In genomic region chr15:79980716-79981115, GRCm38 (mm10) we compare ENCODE assay signal across 20 mouse cellular contexts. TPM values are rescaled to one million over a fixed set of nuclear protein-coding genes. Genes with fewer than 3 reads are reported as not detected.
A peak's percentile ranks its signal among the peaks of the same experiment; 100 is the strongest.
DNase-seq lines count a peak whose midpoint lies in the region; ATAC-seq and TF ChIP-seq lines count a peak whose summit lies in the region.
"Had no signal": no experiment of that assay in that cellular context is flagged by ENCODE, and none has a peak within 500 bp of the region (broad histone marks: within the 10 kb centered on the region; RNA-seq: fewer than 3 reads in every experiment).

No protein-coding gene starts in this region.

- no peaks in the 10 kb centered on the region for H3K4me1 ChIP-seq in ES-Bruce4 (ENCODE audit: control insufficient read depth, insufficient read depth, low read length)
- 0 out of 2 replicates have a peak, but pooled peaks cover 21% of the 10 kb centered on the region for H3K4me1 ChIP-seq in embryonic facial prominence, embryonic 15.5 days
- H3K4me1 ChIP-seq: liver, embryonic 12.5 days had no signal

- TF ChIP-seq EP300 in ES-Bruce4 (IDR thresholded peaks at IDR 0.05; ENCODE audit: insufficient read depth, low read depth, low read length), result no peak

- H3K9me3 ChIP-seq in ES-Bruce4 (replicated peaks; ENCODE audit: control insufficient read depth, insufficient read depth, low read length, poor library complexity, severe bottlenecking), result no peaks in the 10 kb centered on the region
- H3K9me3 ChIP-seq in embryonic facial prominence, embryonic 15.5 days (replicated peaks), result no peaks in the 10 kb centered on the region
- H3K9me3 ChIP-seq: liver, embryonic 12.5 days had no signal

- H3K9ac ChIP-seq in ES-Bruce4 (ENCODE audit: low read depth, poor library complexity, severe bottlenecking), result no peak overlapping the region
- H3K9ac ChIP-seq in embryonic facial prominence, embryonic 15.5 days, result no peak overlapping the region
- H3K9ac ChIP-seq: heart, embryonic 12.5 days; hindbrain, embryonic 14.5 days; liver, embryonic 12.5 days had no signal

- DNase-seq in kidney, adult 11 months, result peak; percentile 43
- DNase-seq in kidney, adult 8-10 months, result no peak
- peak; percentile 54 to 75 for DNase-seq in lung, adult 18-20 months
- DNase-seq in lung, postnatal 25 days (ENCODE audit: low spot score), result no peak
- no peak for DNase-seq in adrenal gland, adult (ENCODE audit: inconsistent age in 2 of 2, low spot score in 1 of 2)
- no peak for DNase-seq in gastrocnemius, postnatal 14 days
- DNase-seq: adrenal gland, adult 8-10 months; cerebellum, adult 9-10 months; heart, adult 11 months; heart, postnatal 14 days; right cerebral cortex, postnatal 4 days; thymus, postnatal 25 days had no signal

- no peaks in the 10 kb centered on the region for H3K27me3 ChIP-seq in ES-Bruce4 (ENCODE audit: control insufficient read depth, insufficient read depth, low read length, poor library complexity, severe bottlenecking)
- H3K27me3 ChIP-seq in embryonic facial prominence, embryonic 15.5 days, result no peaks in the 10 kb centered on the region
- H3K27me3 ChIP-seq: CH12.LX had no signal

- TF ChIP-seq CTCF in ES-Bruce4 (IDR thresholded peaks at IDR 0.05; ENCODE audit: low read depth, low read length), result no peak

- 33% methylated on average over 11 of the region's 11 CpGs for WGBS in embryonic facial prominence, embryonic 15.5 days

- intact Hi-C loops in gastrocnemius, postnatal 14 days (cut with DNase I; ENCODE audit: low total_unique reads), result no loop called here

- no peak for TF ChIP-seq POLR2A in ES-Bruce4 (IDR thresholded peaks at IDR 0.05; ENCODE audit: insufficient read depth, low read length)

- ATAC-seq in embryonic facial prominence, embryonic 15.5 days (ENCODE audit: insufficient number of reproducible peaks, low FRiP score, low TSS enrichment, low read depth), result peak; percentile 24; the same call in 1 of the 2 replicates
- ATAC-seq: intestine, embryonic 16.5 days; liver, embryonic 12.5 days had no signal

- H3K4me2 ChIP-seq in embryonic facial prominence, embryonic 15.5 days (replicated peaks), result no peak overlapping the region
- H3K4me2 ChIP-seq: heart, embryonic 12.5 days; hindbrain, embryonic 14.5 days; liver, embryonic 12.5 days had no signal

- H3K27ac ChIP-seq in ES-Bruce4 (ENCODE audit: insufficient read depth, low read length), result no peak overlapping the region
- H3K27ac ChIP-seq in embryonic facial prominence, embryonic 15.5 days (replicated peaks), result 0 out of 2 replicates have a peak overlapping the region, but pooled peaks have one; percentile 22
- H3K27ac ChIP-seq: hindbrain, embryonic 14.5 days; liver, embryonic 12.5 days; stomach, postnatal 0 days had no signal

- H3K36me3 ChIP-seq in ES-Bruce4 (ENCODE audit: control insufficient read depth, insufficient read depth, low read length, poor library complexity, severe bottlenecking), result no peaks in the 10 kb centered on the region
- no peaks in the 10 kb centered on the region for H3K36me3 ChIP-seq in embryonic facial prominence, embryonic 15.5 days
- H3K36me3 ChIP-seq: heart, embryonic 12.5 days; liver, embryonic 12.5 days had no signal

- H3K4me3 ChIP-seq in ES-Bruce4 (ENCODE audit: low read depth, low read length), result peak overlapping the region; percentile 12; the same call in 1 of the 2 replicates
- no peak overlapping the region for H3K4me3 ChIP-seq in embryonic facial prominence, embryonic 15.5 days (replicated peaks)
- H3K4me3 ChIP-seq: heart, embryonic 12.5 days; liver, embryonic 12.5 days had no signal

RNA-seq across cellular contexts. Expression of gene Cbx7, which starts 9.8 kb away (rescaled TPM):
- polyA plus RNA-seq in ES-Bruce4 (2011; ENCODE audit: insufficient read depth, insufficient read length, low read depth, missing spikeins), result 111 and 112 TPM in 2 replicates
- polyA plus RNA-seq in embryonic facial prominence, embryonic 15.5 days (2015; fragmentation: Nextera tagmentation; extraction: Ambion mirVana), result 3.1 and 4.6 TPM in 2 replicates
- 1 to 10 TPM; 3.7 to 4.5 TPM for total RNA-seq in gastrocnemius, postnatal 14 days (2021)

RNA-seq across cellular contexts. Expression of gene Pdgfb, which starts 34.1 kb away (rescaled TPM):
- 16.8 and 17.1 TPM in 2 replicates for polyA plus RNA-seq in ES-Bruce4 (2011; ENCODE audit: insufficient read depth, insufficient read length, low read depth, missing spikeins)
- 5.2 and 5.7 TPM in 2 replicates for polyA plus RNA-seq in embryonic facial prominence, embryonic 15.5 days (2015; fragmentation: Nextera tagmentation; extraction: Ambion mirVana)
- 10 to 100 TPM; 25.2 to 38.5 TPM for total RNA-seq in gastrocnemius, postnatal 14 days (2021)
- total RNA-seq: CH12.LX had no signal

Comparison
In these comparisons a context has a peak if more than half of its experiments do, and no peak if none do; other contexts are left out.
1. DNase-seq: peak in kidney, adult 11 months (single experiment) and lung, adult 18-20 months (2 of 2); none in kidney, adult 8-10 months (0 of 2), lung, postnatal 25 days (single experiment), adrenal gland, adult (0 of 2) and gastrocnemius, postnatal 14 days (single experiment).
2. RNA of gene Cbx7, which starts 9.8 kb away (polyA plus RNA-seq): 111 to 112 TPM in ES-Bruce4; 3.1 to 4.6 TPM in embryonic facial prominence, embryonic 15.5 days; every median in the first group is over 10 times any median in the second.